Mouse (Mus musculus): ENCODE results near the gene Zfp369.

DNA sequence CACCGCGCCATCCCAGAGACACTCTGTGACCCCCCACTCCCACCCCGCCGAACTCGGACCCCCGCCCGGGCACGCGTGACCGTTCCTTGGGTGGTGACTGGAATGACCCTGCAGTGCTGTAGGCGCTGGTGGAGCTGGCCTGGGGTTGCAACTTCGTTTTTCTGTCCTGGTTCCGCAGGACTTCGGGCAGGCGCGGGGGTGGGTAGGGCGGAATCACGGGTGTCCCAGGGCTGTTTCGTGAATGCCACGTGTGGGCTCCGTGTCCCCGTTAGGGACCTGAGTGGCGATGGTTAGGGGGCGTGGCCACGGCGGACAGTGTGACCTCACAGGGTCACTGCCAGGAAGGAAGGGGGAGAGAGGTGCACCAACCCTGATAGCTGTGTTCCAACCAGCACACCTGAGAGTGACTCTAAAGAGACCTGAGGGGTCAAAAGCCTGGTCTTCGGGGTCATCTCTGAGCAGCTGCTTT is 36.3 kb upstream of the Zfp369 start:
- TF ChIP-seq CTCF (IDR thresholded peaks at IDR 0.05) (no peak), POLR2A (IDR thresholded peaks at IDR 0.05; ENCODE audit: insufficient read depth, low read depth, low read length) (no peak)
